Mouse (Mus musculus) v-Abl transformed pro-B cells (cell line): ENCODE results near the gene Akap12.

Source experiments
- in situ Hi-C, 2 experiments: fragments of 400-800 bp; cut with MboI; formaldehyde crosslinking; loops; one replicate each; pipeline ENCODE4 v1.15.1; 2025; ENCODE audit not compliant: unreplicated experiment in 2 of 2

The Akap12 gene

DNA sequence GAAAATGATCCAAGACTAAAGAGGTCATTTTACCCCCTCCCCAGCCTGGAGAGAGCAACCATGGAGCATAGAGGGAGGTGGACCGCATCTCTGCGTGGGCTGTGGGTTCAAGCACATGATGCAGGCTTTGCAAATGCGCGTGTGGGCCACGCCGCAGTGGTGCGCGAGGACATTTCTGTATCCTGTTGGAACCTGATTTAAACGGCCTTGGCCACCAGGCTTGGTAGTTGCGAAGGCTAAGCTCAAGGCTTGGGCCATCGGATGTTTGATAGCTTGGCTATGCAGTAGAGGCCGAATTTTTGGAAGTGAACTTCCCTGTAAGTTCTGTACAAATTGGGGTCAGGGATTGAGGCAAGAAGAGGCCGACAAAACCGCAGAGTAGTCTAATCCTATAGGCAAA is 81.4 kb downstream of the Akap12 start:
- in situ Hi-C loops = loop anchor here in 1 of 2 experiments (5.0 to 10.0 kb wide), 2 partner anchors 350 to 813 kb away; no protein-coding TSS in a partner anchor

GRCm38 (mm10) chr10:4354371-4355260 is 88.4 kb downstream of the Akap12 start:
- in situ Hi-C loops = loop anchor here in 1 of 2 experiments (25.0 kb wide), 1 partner anchor 1017 kb away; no protein-coding TSS in a partner anchor

DNA sequence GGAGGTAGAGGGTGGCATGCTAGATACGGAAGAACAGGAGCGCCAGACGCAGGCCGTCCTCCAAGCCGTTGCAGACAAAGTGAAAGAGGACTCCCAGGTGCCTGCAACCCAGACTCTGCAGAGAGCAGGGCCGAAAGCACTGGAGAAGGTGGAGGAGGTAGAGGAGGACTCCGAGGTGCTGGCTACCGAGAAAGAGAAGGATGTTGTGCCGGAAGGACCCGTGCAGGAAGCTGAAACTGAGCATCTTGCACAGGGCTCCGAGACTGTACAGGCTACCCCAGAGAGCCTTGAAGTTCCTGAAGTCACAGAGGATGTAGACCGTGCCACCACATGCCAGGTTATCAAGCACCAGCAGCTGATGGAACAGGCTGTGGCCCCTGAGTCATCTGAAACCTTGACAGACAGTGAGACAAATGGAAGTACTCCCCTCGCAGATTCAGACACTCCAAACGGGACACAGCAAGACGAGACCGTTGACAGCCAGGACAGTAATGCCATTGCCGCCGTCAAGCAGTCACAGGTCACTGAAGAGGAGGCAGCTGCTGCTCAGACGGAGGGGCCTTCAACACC is 89.8 kb downstream of the Akap12 start:
- in situ Hi-C loops = loop anchor here in 1 of 2 experiments (25.0 kb wide), 1 partner anchor 1019 kb away; no protein-coding TSS in a partner anchor

GRCm38 (mm10) chr10:4356640-4357039 is 90.5 kb downstream of the Akap12 start:
- in situ Hi-C loops = loop anchor here in 1 of 2 experiments (25.0 kb wide), 1 partner anchor 1019 kb away; no protein-coding TSS in a partner anchor

GRCm38 (mm10) chr10:4357435-4357834 is 91.3 kb downstream of the Akap12 start:
- in situ Hi-C loops = loop anchor here in 1 of 2 experiments (25.0 kb wide), 1 partner anchor 1020 kb away; no protein-coding TSS in a partner anchor

DNA sequence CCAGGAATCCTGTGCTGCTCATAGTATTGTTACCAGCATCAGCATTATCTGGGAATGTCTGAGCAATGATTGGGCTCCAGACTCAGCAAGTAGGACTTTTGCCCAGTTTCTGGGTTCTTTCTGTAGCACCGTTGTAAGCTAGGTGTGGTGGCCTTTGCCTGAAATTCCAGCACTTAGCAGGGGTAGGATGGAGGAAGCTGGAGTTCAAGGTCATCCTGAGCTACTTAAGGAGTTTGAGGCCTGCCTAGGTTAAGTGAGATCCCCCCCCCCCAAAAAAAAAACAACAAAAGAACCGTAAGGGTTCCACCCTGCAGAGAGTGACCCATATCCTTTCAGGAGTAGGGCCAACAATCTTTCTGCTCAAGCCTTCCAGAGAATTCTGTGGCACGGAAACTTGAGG is 98.4 kb downstream of the Akap12 start:
- in situ Hi-C loops = loop anchor here in 1 of 2 experiments (25.0 kb wide), 1 partner anchor 1027 kb away; no protein-coding TSS in a partner anchor

DNA sequence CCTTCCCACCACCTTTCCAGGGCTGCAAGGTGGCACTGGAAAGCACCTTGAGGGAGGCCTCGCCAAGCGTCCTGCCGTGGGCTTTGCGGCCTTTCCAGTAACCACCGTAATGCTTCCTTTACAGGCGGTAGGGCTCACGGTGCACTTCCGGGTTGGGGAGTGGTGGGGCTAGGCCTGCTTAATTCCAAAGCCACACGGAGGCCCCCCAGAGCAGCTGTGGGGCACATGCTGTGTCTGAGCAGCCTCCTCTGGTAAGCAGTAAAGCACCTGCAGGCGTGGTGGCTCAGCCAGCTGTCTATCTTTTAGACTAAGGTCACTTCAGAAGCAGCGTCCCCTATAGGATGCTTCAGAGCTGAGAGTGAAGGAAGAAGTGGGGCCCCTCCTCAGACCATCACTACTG is 103.9 kb downstream of the Akap12 start:
- in situ Hi-C loops = loop anchor here in 1 of 2 experiments (25.0 kb wide), 1 partner anchor 1033 kb away; no protein-coding TSS in a partner anchor

GRCm38 (mm10) chr10:4372011-4372410 is 105.8 kb downstream of the Akap12 start:
- in situ Hi-C loops = loop anchor here in 1 of 2 experiments (25.0 kb wide), 1 partner anchor 1035 kb away; no protein-coding TSS in a partner anchor

GRCm38 (mm10) chr10:4373558-4373957 is 107.4 kb downstream of the Akap12 start:
- in situ Hi-C loops = loop anchor here in 1 of 2 experiments (25.0 kb wide), 1 partner anchor 1036 kb away; no protein-coding TSS in a partner anchor

- in situ Hi-C loops = loop anchor here in 1 of 2 experiments (25.0 kb wide), 1 partner anchor 1037 kb away; no protein-coding TSS in a partner anchor
These were observed 108.1 kb downstream of the Akap12 start for GRCm38 (mm10) chr10:4374239-4374638.

- in situ Hi-C loops = loop anchor here in 1 of 2 experiments (25.0 kb wide), 2 partner anchors 837 to 1037 kb away; partner anchors contain the start of gene Iyd
These were observed 108.6 kb downstream of the Akap12 start for GRCm38 (mm10) chr10:4374734-4375133.

GRCm38 (mm10) chr10:4375267-4375666 is 109.1 kb downstream of the Akap12 start:
- in situ Hi-C loops = loop anchor here in 1 of 2 experiments (25.0 kb wide), 1 partner anchor 838 kb away; the partner anchor contains the start of gene Iyd

- in situ Hi-C loops = loop anchor here in 1 of 2 experiments (25.0 kb wide), 1 partner anchor 839 kb away; the partner anchor contains the start of gene Iyd
These were observed 110.3 kb downstream of the Akap12 start for GRCm38 (mm10) chr10:4376461-4376860.

- in situ Hi-C loops = loop anchor here in 1 of 2 experiments (25.0 kb wide), 1 partner anchor 840 kb away; the partner anchor contains the start of gene Iyd
These were observed 110.8 kb downstream of the Akap12 start for GRCm38 (mm10) chr10:4376931-4377330.

DNA sequence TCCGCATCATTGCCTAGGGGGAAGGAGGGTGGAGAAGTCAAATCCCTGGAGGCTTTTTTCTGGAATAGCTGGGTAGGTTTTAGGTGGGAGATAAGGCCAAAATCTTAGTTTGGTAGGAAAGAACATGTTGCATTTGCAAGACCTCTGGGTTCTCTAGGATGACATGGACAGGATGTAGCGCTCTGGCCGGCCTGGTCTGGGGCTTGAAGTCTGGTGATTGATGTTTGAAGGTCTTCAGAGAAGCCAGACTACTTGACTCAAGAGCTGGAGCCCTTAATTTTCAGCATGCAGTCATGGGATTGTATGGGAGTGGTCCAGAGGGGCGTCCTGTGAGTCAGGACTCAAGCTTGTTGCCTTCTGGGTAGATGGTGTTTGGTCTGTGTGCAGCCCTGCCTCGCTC is 114.6 kb downstream of the Akap12 start:
- in situ Hi-C loops = loop anchor here in 1 of 2 experiments (25.0 kb wide), 1 partner anchor 843 kb away; the partner anchor contains the start of gene Iyd

DNA sequence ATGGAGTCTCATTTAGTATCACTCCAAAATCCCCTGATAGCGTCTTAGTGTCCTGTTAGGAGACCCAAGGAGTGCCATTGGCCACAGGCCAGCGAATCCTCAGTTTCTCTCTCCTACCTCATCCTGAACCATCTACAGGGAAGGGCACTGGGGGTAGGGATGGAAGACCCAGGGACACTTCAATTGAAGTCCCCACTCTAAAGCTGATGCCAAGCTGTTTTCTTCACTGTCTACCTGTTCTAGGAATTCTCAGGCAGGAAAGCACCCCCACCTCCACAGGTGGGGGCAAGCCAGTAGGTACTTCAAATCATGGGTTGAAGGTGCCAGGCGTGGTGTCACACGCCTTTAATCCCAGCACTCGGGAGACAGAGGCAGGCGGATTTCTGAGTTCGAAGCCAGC is 118.1 kb downstream of the Akap12 start:
- in situ Hi-C loops = loop anchor here in 1 of 2 experiments (25.0 kb wide), 1 partner anchor 847 kb away; the partner anchor contains the start of gene Iyd

GRCm38 (mm10) chr10:4386609-4387591 is 120.7 kb downstream of the Akap12 start:
- in situ Hi-C loops = loop anchor here in 1 of 2 experiments (25.0 kb wide), 1 partner anchor 850 kb away; the partner anchor contains the start of gene Iyd

DNA sequence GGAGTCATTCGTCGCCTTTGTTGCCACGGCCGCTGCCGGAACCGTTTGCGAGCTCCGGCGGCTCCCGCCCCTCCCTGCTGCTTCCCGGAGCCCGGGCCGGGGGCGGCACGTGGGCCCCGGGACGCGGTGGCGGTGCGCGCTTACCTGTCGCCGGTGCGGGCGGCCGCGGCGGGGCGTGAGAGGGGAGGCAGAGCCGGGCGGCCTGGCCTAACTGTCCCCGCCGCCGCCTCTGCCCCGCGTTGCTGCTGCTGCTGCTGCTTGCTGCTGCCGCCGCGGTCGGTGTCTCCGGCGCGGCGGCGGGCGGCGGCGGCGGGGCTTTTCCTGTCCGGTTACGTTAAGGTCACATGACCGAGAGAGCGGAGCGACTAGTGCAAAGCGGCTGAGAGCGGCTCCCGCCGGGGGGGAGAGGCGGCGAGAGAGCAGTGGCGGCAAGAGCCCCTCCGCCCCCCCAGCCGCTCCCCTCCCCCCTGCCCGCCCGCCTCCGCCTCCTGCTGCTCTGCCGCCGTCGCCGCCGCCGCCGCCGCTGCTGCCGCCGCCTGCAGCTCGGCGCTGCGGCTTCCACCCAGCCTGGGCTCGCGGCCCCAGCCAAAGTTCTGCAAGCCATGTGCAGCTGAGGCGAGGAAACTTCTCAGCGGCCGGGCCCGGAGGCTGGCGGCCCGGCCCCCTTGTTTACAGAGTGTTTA is 121.7 kb downstream of the Akap12 start, which contains the start of gene Zbtb2:
Gene Zbtb2, minus strand, starts transcription at position 408 of the 683 bp plus-strand sequence.
- in situ Hi-C loops = loop anchor here in 1 of 2 experiments (25.0 kb wide), 1 partner anchor 851 kb away; the partner anchor contains the start of gene Iyd
